Mouse (Mus musculus) heart, embryonic 13.5 days (tissue): ENCODE results near the gene Arl15. TPM values are rescaled to one million over a fixed set of nuclear protein-coding genes. Genes with fewer than 3 reads are reported as not detected.
"Not testable (repeated sequence)": the region's sequence is repeated elsewhere in the genome, so short reads cannot be mapped to it uniquely, and the experiment has no call there.

Experiments used
- ATAC-seq: fragments of 200-750 bp; cut with Nextera tagmentation; 2 replicates; pipeline ENCODE4 v1.8.0; 2017; ENCODE audit warnings: moderate TSS enrichment; ENCODE audit not compliant: insufficient number of reproducible peaks, low FRiP score, low TSS enrichment; ENCODE audit errors: extremely low read depth
- H3K27ac ChIP-seq: fragments of 300-500 bp; sonication (generic); replicated peaks from 2 replicates; pipeline ENCODE4 v1.5.1; 2015; ENCODE audit warnings: moderate library complexity, mild to moderate bottlenecking, inconsistent platforms
- H3K27me3 ChIP-seq: fragments of 300-500 bp; sonication (generic); replicated peaks from 2 replicates; pipeline ENCODE4 v1.6.1; 2015; ENCODE audit warnings: mild to moderate bottlenecking, inconsistent platforms
- H3K36me3 ChIP-seq: fragments of 300-500 bp; sonication (generic); 2 replicates; pipeline ENCODE4 v1.6.1; 2015; ENCODE audit warnings: mild to moderate bottlenecking, inconsistent platforms
- H3K4me1 ChIP-seq: fragments of 300-500 bp; sonication (generic); 2 replicates; pipeline ENCODE4 v1.6.1; 2015; ENCODE audit warnings: inconsistent platforms
- H3K4me2 ChIP-seq: fragments of 300-500 bp; sonication (generic); 2 replicates; pipeline ENCODE4 v1.6.1; 2015; ENCODE audit warnings: inconsistent platforms, mild to moderate bottlenecking, moderate library complexity
- H3K4me3 ChIP-seq: fragments of 300-500 bp; sonication (generic); 2 replicates; pipeline ENCODE4 v1.5.1; 2015; ENCODE audit warnings: moderate library complexity, mild to moderate bottlenecking, inconsistent platforms
- H3K9ac ChIP-seq: fragments of 300-500 bp; sonication (generic); 2 replicates; pipeline ENCODE4 v1.6.1; 2015; ENCODE audit warnings: inconsistent platforms, mild to moderate bottlenecking, moderate library complexity
- H3K9me3 ChIP-seq: fragments of 300-500 bp; sonication (generic); 2 replicates; pipeline ENCODE4 v1.6.1; 2016; ENCODE audit warnings: inconsistent platforms
- WGBS: fragments of 180-500 bp; shearing (Covaris S2); methylation state at CpG from one replicate; pipeline ENCODE4 v1.1.7; 2015; ENCODE audit warnings: mixed read lengths; 5-methylcytosine and 5-hydroxymethylcytosine counted together
- polyA plus RNA-seq: library from polyadenylated mRNA; unstranded; fragments of >200 nt; fragmentation: Nextera tagmentation; extraction: Ambion mirVana; gene quantifications from 2 replicates; pipeline ENCODE4 v1.2.1, GENCODE M21; 2015

Arl15 gene
- polyA plus RNA-seq, 1 experiment from 2014 or later = 6.1 TPM

- H3K4me2 ChIP-seq = no peak overlapping the region
- H3K36me3 ChIP-seq = no peaks in the 10 kb centered on the region
- no peak overlapping the region for H3K9ac ChIP-seq
- no peaks in the 10 kb centered on the region for H3K4me1 ChIP-seq
- no peaks in the 10 kb centered on the region for H3K27me3 ChIP-seq
- ATAC-seq = no peak
- no peak overlapping the region for H3K4me3 ChIP-seq
- 86% methylated on average over 8 of the region's 8 CpGs for WGBS
- no peak overlapping the region for H3K27ac ChIP-seq
- no peaks in the 10 kb centered on the region for H3K9me3 ChIP-seq
These were observed 19.5 kb upstream of the Arl15 start for GRCm38 (mm10) chr13:113774799-113775198.

DNA sequence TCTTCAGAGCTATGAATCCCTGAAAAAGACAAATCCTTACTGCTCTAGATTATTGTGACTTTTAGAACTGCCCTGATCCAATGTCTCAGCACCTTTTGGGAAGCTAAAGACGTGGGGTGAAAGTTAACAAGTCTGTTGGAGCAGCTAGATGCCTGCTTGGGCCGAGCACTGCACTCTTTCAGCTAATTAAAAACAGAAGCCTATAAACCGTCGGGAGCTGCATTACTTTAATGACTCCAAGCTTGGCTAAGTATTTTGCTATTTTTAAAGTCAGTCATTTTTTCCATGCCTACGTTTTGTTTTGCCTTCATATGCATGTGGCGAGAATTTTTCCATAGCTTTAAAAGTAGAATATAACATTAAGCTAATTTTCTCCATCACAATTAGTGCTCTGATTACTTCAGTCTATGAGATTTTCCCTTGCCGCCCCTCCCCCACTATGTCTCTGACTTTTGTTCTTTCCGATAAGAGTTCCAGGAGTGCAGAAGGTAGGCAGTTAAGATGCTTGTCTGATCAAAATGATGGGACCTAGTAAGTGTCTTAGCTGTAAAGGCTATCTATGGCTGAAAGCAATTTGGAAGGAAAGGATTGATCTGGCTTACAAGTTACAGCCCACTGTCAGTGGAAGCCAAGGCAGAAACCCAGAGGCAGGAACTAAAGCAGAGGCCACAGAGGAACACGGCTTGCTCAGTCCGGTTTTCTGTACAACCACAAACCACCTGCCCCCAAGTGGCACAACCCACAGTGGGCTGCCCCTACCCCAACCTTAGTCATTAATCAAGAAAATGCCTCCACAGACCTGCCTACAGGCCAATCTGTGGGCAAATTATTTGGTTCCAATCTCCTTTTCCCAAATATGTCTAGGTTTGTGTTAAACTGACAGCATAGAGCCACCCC, 18.8 kb upstream of the Arl15 start:
- Histone ChIP-seq H3K9ac (no peak overlapping the region), H3K27me3 (no peaks in the 10 kb centered on the region), H3K4me2 (no peak overlapping the region), H3K4me3 (no peak overlapping the region), H3K9me3 (no peaks in the 10 kb centered on the region), H3K4me1 (no peaks in the 10 kb centered on the region), H3K27ac (no peak overlapping the region), H3K36me3 (no peaks in the 10 kb centered on the region)
- 68% methylated on average over 10 of the region's 10 CpGs for WGBS
- ATAC-seq = no peak

DNA sequence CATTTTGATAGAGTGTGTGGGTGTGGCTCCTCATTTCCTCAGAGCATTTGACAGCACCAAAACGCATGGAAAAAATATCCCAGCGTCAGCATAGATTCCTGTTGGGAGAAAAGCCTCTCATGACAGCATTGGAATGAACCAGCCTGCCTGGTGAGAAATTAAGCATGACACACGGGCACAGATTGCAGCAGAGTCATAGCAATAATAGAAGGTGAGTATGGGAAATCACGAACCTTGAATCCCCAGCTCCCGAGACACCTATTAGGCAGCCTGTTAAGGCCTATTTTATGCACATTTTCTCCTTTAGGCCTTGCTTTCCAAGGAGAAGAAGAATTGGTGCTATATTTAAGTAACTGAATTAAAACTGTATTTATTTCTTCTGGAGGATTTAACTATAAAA, 8.5 kb upstream of the Arl15 start:
- no peak overlapping the region for H3K27ac ChIP-seq
- WGBS = 78% methylated on average over 5 of the region's 5 CpGs
- no peak overlapping the region for H3K4me2 ChIP-seq

DNA sequence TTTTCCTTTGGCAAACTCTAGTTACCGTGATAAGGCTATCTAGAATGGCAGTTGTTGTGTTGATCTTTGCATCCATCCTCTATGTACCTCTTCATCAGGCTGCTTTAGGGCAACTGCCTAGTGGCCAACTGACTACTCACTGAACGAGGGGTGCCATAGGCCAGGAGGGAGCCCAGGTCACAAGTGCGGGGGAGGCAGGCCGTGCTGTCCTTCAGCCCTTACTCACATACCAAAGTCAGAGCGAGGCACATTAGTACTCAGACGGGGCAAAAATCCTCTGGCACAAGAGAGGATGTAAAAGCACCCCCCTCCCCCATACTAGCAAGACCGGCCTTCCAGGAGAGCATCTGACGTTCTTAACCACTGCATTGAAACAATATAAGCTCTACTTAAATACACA, 7.2 kb upstream of the Arl15 start:
- Histone ChIP-seq H3K4me2 (no peak overlapping the region), H3K9me3 (no peaks in the 10 kb centered on the region), H3K4me1 (no peaks in the 10 kb centered on the region), H3K27ac (no peak overlapping the region), H3K27me3 (no peaks in the 10 kb centered on the region), H3K9ac (no peak overlapping the region), H3K36me3 (no peaks in the 10 kb centered on the region), H3K4me3 (no peak overlapping the region)
- ATAC-seq = no peak
- 65% methylated on average over 8 of the region's 8 CpGs for WGBS

More for the DNA sequence above, 8.5 kb upstream of the Arl15 start:
- H3K9ac ChIP-seq = no peak overlapping the region
- H3K9me3 ChIP-seq = no peaks in the 10 kb centered on the region
- H3K36me3 ChIP-seq = no peaks in the 10 kb centered on the region
- H3K4me1 ChIP-seq = no peaks in the 10 kb centered on the region
- H3K4me3 ChIP-seq = no peak overlapping the region
- H3K27me3 ChIP-seq = no peaks in the 10 kb centered on the region
- no peak for ATAC-seq

DNA sequence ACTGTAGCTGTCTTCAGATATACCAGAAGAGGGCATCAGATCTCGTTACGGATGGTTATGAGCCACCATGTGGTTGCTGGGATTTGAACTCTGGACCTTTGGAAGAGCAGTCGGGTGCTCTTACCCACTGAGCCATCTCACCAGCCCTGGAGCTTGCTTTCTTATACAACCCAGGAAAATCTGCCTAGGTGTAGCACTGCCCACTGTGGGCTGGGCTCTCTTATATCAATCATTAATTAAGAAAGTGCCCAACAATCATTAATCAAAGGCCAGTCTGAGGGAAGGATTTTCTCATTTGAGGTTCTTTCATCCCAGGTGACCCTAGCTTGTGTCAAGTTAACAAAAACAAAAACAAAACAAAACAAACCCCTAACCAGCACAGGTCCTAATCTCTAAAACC, 4.3 kb upstream of the Arl15 start:
- H3K27ac ChIP-seq = not testable (repeated sequence)
- 95% methylated on average over 2 of the region's 3 CpGs for WGBS

DNA sequence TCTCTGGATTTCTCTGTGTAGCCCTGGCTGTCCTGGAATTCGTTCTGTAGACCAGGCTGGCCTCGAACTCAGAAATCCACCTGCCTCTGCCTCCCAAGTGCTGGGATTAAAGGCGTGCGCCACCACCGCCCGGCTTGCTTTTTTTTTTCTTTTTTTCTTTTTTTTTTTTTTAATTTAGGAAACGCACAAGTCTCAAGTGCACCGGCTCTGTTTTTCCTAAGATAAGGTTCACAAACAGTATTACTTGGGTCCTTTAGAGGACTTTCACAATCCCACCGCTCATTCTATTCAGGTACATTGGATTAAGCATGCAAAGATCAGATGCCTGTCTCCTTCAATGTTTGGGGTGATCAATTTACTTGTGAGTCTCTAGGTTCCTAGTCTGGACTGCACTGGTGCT, 668 bp upstream of the Arl15 start:
- no peak for ATAC-seq
- Histone ChIP-seq H3K4me1 (peaks cover 28% of the 10 kb centered on the region), H3K4me2 (peak overlapping the region; percentile 83), H3K27ac (peak overlapping the region; percentile 93), H3K9me3 (no peaks in the 10 kb centered on the region), H3K9ac (peak overlapping the region; percentile 86), H3K36me3 (no peaks in the 10 kb centered on the region), H3K4me3 (peak overlapping the region; percentile 87), H3K27me3 (no peaks in the 10 kb centered on the region)
- WGBS = 59% methylated on average over 9 of the region's 9 CpGs

More for the DNA sequence above, 4.3 kb upstream of the Arl15 start:
- not testable (repeated sequence) for H3K36me3 ChIP-seq, H3K9me3 ChIP-seq, ATAC-seq, H3K9ac ChIP-seq, H3K4me1 ChIP-seq, H3K27me3 ChIP-seq, H3K4me3 ChIP-seq, H3K4me2 ChIP-seq

- Histone ChIP-seq H3K9ac (peak overlapping the region; percentile 97), H3K4me1 (peaks cover 28% of the 10 kb centered on the region), H3K4me3 (peak overlapping the region; percentile 87), H3K27ac (peak overlapping the region; percentile 92), H3K36me3 (0 out of 2 replicates have a peak, but pooled peaks cover 3% of the 10 kb centered on the region), H3K9me3 (no peaks in the 10 kb centered on the region), H3K27me3 (no peaks in the 10 kb centered on the region), H3K4me2 (peak overlapping the region; percentile 83)
- WGBS = 2% methylated on average over 52 of the region's 52 CpGs
- ATAC-seq = peak; percentile 9; the same call in 1 of the 2 replicates
These were observed 675 bp downstream of the Arl15 start for GRCm38 (mm10) chr13:113794705-113795655.

GRCm38 (mm10) chr13:113797378-113797777, 3.1 kb downstream of the Arl15 start:
- 62% methylated on average over 6 of the region's 6 CpGs for WGBS
- H3K9ac ChIP-seq = no peak overlapping the region
- peaks cover 33% of the 10 kb centered on the region for H3K4me1 ChIP-seq
- no peaks in the 10 kb centered on the region for H3K9me3 ChIP-seq
- no peak overlapping the region for H3K27ac ChIP-seq
- 0 out of 2 replicates have a peak, but pooled peaks cover 3% of the 10 kb centered on the region for H3K36me3 ChIP-seq
- H3K27me3 ChIP-seq = no peaks in the 10 kb centered on the region
- no peak for ATAC-seq
- H3K4me3 ChIP-seq = no peak overlapping the region
- peak overlapping the region; percentile 83; the same call in 1 of the 2 replicates for H3K4me2 ChIP-seq

DNA sequence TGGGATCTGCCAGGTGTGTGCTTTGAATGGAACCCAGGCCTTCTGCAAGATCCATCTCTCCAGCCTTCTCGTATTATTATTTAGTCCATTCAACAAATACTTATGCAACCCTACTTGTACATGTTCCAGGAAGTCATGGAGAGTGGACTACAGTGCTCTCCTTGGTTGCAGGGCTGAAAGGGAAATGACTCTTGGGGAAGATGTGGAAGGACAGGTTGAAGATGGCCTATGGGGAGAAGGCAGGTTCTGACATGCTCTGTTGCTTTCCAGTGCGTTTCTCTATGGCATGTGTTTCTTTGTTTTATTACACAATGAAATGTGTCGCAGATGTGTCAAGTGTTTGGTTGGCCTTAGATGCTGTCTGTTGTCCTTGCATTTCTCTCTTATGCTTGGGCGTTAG, 5.1 kb downstream of the Arl15 start:
- H3K4me3 ChIP-seq = no peak overlapping the region
- no peaks in the 10 kb centered on the region for H3K27me3 ChIP-seq
- peaks cover 33% of the 10 kb centered on the region for H3K4me1 ChIP-seq
- WGBS = 91% methylated on average over 4 of the region's 4 CpGs
- H3K27ac ChIP-seq = no peak overlapping the region
- H3K9ac ChIP-seq = no peak overlapping the region
- no peaks in the 10 kb centered on the region for H3K9me3 ChIP-seq
- no peak overlapping the region for H3K4me2 ChIP-seq
- H3K36me3 ChIP-seq = 0 out of 2 replicates have a peak, but pooled peaks cover 3% of the 10 kb centered on the region
- ATAC-seq = no peak

DNA sequence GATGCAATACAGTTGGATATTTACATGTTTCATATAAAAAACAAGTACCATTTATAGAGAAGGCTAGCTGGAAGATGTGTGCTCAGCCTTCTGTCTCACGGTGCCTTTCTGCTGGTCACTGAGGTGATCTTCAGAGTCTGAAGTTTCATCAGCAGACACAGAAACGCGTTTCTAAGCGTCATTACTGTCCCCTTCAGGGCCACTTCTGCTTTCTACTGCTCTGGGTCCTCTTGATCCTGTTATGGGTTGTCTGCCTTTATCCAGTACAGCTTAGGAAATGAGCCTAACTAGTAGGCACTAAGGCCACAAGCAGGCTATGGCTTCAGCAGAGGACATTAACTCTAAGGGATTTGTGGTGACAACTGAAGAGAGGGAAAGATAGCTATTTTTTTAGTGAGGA, 5.9 kb downstream of the Arl15 start:
- H3K27ac ChIP-seq = no peak overlapping the region
- H3K4me3 ChIP-seq = no peak overlapping the region
- ATAC-seq = no peak
- H3K4me1 ChIP-seq = peaks cover 32% of the 10 kb centered on the region
- H3K36me3 ChIP-seq = 0 out of 2 replicates have a peak, but pooled peaks cover 3% of the 10 kb centered on the region
- no peaks in the 10 kb centered on the region for H3K9me3 ChIP-seq
- 90% methylated on average over 4 of the region's 4 CpGs for WGBS
- no peak overlapping the region for H3K4me2 ChIP-seq
- no peak overlapping the region for H3K9ac ChIP-seq
- no peaks in the 10 kb centered on the region for H3K27me3 ChIP-seq

DNA sequence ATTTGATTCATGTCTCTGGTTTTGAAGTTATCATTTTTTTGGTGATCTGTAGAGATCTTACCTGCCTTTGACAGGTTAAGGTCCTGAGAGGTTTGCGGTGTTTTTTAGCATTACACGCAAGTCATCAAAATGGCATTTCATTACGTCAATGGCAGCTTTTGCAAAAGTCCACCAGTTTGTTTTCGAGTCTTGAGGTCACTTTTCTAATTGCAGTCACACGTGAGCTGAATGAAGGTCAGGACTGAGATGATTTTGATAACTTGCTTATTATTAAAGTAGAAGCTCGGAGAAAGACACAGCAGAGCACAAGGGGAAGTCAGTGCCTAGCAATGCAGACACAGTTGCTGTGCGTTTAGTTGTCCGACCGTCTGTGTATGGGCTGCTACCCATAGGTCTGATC, 8.3 kb downstream of the Arl15 start:
- Histone ChIP-seq H3K27me3 (no peaks in the 10 kb centered on the region), H3K4me2 (no peak overlapping the region), H3K36me3 (0 out of 2 replicates have a peak, but pooled peaks cover 4% of the 10 kb centered on the region), H3K27ac (no peak overlapping the region), H3K9ac (no peak overlapping the region), H3K4me3 (no peak overlapping the region), H3K4me1 (peaks cover 8% of the 10 kb centered on the region), H3K9me3 (0 out of 2 replicates have a peak, but pooled peaks cover 2% of the 10 kb centered on the region)
- WGBS = 81% methylated on average over 9 of the region's 9 CpGs
- ATAC-seq = no peak
